Mouse (Mus musculus): ENCODE data around the gene Cep104.

DNA sequence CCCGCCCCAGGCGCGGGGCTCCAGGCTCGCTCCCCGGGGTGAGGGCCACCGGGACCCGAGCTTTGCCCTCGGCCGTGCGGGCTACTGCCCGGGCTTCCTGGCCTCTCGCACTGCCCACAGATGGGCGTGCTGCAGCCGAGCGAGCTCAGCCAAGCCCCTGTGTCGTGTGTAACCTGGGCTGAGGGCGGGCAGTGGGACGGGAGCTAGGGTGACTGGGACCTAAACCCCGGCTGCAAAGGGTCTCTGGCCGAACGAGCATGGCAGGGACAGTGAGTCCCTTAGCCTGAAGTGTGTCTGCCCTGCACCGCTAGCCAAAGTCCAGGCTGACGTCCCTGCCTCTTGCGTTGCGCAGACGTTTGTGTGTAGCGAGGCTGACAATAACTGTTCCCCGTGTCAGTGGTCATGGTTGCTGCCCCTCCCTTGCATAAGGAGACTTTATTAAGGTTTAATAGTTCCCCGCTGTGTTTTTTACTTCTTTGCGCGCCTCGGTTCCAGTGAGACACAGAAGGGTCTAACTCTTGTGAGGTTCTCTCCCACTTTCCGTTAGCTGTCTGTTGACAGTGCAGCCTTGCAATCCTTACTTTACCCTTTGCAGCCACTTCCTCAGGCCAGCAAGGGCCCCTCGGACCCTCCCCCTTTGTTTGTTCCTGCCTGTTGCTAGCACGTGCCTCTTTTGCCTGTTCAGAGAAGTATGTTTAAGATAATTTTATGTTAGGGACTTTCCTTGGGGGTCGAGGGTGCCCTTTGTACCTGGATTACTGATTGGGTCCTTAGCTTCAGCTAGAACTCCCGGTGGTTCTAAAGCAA is 17.3 kb upstream of the Cep104 start:
- no peak for TF ChIP-seq CTCF (IDR thresholded peaks at IDR 0.05; ENCODE audit: low read depth, low read length)
- TF ChIP-seq POLR2A (IDR thresholded peaks at IDR 0.05; ENCODE audit: extremely low read depth, insufficient read depth, low read length), result 0 out of 2 replicates have a peak, but pooled peaks have one; percentile 48

All from liver, adult 2 months (tissue).